Mouse (Mus musculus) kidney, postnatal 4 days (tissue): Measurements from ENCODE around the gene Nkapd1.
"Not testable (repeated sequence)": the region's sequence is repeated elsewhere in the genome, so short reads cannot be mapped to it uniquely, and the experiment has no call there.

ENCODE experiments used
- DNase-seq, 2 experiments: peaks; one replicate each; pipeline ENCODE4 v3.0.0; 2021; ENCODE audit warnings: mixed read lengths in 2 of 2

The Nkapd1 gene

DNA sequence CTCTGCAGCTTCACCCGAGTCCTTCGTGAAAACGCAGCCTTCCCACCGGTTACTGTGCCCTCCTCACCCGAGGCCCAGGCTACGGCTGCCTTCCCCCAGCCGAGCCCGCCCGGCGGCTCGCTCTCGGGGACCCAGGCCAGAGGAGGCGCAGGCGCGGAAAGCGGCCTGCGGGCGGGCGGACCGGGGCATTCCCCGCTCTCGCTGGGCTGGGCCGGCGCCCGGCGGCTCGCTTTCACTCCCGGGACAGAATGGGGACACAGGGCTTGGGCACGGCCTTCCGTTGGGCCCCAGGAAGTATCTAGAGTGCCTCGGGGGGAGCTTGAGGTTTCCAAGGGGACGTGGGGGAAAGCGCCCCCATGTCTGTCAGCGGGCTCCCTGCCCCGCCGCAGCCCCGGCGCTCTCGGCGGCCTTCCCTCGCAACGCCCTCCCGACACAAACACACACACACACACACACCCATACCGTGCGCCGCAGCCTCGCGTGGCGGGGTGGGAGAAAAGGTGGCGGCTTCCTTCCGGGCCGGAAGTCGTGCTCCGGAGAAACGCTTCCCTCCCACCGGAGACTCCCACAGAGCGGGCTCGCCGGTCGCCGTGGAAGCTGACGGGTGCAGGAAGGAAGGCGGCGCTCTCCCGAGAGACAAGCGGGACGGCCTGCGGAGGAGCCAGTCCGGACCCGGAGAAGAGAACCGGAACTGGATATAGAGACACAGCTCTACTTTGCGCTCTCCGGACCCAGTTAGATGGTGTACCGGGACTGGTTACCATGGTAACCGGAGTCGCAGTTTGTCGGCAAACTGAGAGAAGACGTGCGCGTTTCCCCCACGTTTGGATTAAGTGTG is at the start of gene Nkapd1, which contains the start of gene Pih1d2:
TSS of gene Nkapd1 (minus strand) at position 699 of the 838 bp plus-strand sequence.
TSS of gene Pih1d2 (plus strand) at position 556 of the 838 bp plus-strand sequence.
- DNase-seq, result peak; percentile 92 to 93

GRCm38 (mm10) chr9:50666442-50666841 is 49.2 kb upstream of the Nkapd1 start:
- DNase-seq, result no peak

DNA sequence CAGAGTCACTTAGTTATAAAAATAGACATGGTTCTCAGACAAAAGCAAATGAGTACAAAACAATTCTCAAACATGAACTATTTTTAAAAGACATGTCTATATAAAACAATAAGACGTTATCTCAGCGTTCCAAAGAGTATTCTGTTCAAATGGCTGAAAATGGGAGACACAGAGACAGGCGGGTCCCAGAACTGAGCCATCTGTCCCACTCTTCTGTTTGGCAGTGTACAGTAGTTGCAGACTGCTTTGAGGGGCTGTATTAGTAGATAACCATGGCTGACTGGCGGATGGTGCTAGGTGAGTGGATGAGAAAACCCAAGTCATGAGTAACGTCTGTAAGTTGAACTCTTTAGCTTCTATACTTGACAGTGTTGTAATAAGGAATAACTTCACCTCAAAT is 47.6 kb upstream of the Nkapd1 start:
- no peak for DNase-seq

- peak; percentile 31 to 53 for DNase-seq
These were observed 43.2 kb upstream of the Nkapd1 start for GRCm38 (mm10) chr9:50660431-50660830.

DNA sequence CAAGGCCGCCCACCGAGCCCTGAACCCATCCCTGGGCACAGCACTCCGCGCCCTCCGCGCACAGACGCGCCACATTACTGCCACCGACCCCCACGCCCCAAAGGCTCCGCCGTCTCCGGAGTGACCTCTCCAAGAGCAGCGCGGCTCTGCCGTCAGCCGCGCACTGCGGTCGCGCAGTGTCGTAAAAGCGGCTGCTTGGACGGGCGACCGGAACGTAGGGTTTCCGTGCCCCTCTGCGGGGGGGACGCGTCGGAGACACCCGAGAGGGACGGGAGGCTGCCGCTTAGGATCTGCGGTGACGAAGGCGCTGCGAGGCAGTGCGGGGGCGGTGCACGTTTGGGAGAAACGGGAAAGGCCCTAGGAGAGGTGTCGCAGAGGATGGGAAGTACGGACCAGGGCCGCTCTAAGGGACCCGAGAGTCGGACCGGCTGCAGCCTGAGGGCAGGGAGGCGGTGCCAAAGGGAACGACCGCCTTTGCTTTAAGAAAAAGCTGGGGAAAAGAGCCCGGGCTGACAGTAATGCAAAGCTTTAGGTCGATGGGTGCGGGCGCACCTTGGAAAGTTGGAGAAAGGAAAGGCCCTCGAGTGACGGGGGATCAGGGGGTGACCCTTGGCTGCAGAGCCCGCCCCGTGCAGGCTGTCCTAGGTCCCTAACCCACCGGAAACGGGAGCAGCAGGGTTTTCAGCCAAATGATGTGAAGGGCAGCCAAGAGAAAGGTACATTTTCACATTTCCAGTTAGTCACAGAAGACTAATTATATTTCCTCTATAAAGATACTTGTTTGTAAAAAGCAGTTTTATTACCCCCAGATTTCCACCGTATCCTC is 42.3 kb upstream of the Nkapd1 start, which contains the start of gene Dlat:
TSS of gene Dlat (minus strand) at position 389 of the 826 bp plus-strand sequence.
- DNase-seq, result peak; percentile 86 to 93

- DNase-seq, result no peak
These were observed 41.7 kb upstream of the Nkapd1 start for GRCm38 (mm10) chr9:50658941-50659388.

DNA sequence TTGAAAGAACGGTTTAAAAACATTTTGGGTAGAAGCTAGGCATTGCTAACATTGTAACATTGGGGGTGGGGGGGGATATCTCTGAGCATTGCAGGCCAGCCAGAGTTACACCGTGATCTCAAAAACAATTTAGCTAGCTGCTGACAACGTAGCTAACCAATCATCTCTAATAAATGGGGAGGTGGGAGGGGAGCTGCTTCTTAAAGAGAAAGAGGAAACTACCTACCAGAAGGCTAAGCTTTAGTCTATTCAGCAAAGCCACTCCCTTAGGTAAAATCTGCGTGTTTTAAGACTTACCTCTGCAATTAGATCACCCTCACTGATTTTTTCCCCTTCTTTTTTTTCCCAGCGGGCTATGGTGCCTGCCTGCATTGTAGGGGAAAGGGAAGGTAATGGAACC is 41.1 kb upstream of the Nkapd1 start:
- no peak for DNase-seq

GRCm38 (mm10) chr9:50650503-50650902 is 33.2 kb upstream of the Nkapd1 start:
- DNase-seq, result no peak

GRCm38 (mm10) chr9:50646826-50647370 is 29.6 kb upstream of the Nkapd1 start:
- DNase-seq, result no peak

DNA sequence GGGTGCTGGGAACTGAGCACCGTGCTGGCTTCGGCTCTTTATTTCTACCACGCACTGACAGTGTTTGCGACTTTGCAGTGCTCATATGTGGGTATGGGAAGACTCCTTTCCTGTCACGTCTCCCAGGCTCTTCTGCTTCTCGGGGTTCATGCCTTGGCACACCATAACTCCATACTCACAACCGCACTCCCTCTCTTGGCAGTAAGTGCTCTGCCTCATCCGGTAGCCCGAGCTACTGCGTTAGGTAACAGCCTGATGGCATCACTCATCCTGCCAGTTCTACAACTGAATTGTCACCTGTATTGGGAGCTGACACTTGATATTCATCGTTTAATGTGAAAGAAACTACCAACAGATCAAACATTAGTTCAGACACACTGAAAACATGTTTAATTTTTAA is 17.0 kb upstream of the Nkapd1 start:
- no peak for DNase-seq

DNA sequence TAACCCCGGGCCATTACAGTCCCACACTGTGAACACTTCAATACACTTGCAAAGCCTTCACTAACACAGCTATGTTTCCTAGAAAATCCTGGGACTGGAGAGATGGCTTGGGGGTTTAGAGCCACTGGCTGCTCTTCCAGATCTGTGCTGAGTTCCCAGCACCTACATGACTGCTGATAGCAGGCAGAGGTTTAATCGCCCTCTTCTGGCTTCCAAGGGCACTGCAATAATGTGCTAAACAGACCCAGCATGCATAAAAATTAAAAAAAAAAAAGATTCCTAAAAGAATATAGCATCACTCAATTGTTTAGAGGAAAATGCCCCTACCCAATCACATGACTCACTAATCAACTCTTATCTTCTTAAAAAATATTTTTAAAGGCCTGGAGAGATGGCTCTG is 15.8 kb upstream of the Nkapd1 start:
- DNase-seq, result peak; percentile 9 to 20

GRCm38 (mm10) chr9:50632016-50632688 is 14.9 kb upstream of the Nkapd1 start:
- no peak for DNase-seq

DNA sequence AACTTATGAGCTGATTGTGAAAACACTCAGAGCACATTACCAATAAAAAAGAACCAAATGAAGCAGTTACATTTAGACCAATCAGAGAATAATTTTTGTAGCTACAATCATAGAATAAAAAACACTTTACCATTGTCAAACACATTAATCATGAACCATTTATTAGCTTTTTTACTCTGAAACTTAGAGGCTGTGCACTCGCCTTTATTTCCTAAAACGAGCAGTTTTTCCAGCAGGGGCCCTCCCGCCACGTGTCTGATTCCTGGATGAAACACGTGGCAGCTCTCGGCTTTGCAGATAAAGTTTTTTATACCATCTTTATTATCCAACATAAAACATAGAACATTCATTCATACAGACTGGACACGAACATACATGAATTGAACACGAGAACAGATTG is 13.6 kb upstream of the Nkapd1 start:
- not testable (repeated sequence) for DNase-seq

GRCm38 (mm10) chr9:50617794-50618330 is 598 bp upstream of the Nkapd1 start:
- no peak for DNase-seq

- no peak for DNase-seq
These were observed 1.1 kb downstream of the Nkapd1 start for GRCm38 (mm10) chr9:50616161-50616560.

DNA sequence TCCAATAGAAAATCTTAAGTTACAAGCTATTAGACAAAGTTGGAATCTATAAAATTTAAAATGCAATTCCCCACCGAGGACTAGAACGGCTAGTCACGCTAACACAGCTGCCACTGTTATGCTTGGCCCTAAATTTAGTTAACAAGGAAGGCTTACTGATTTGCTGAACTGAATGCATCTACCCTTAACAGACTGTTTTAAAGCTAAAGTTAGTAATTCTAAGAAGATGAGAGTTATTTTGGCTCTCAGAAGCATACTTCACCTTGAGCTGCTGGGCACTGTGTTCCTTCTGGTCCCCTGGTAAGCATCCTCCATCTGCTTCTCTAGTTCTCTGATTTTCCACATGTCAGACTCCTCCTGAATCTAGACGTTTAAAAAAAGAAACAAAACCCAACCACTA is 5.1 kb downstream of the Nkapd1 start:
- DNase-seq, result no peak

GRCm38 (mm10) chr9:50604338-50604737 is 12.9 kb downstream of the Nkapd1 start:
- no peak for DNase-seq

- no peak for DNase-seq
These were observed 13.3 kb downstream of the Nkapd1 start for GRCm38 (mm10) chr9:50603998-50604324.

- DNase-seq, result peak; percentile 92 to 96
These were observed 13.9 kb downstream of the Nkapd1 start, which contains the start of the genes Sdhd and Timm8b for GRCm38 (mm10) chr9:50603189-50603997. Gene Sdhd, minus strand, starts transcription at chr9:50603812. Gene Timm8b, plus strand, starts transcription at chr9:50603910.

DNA sequence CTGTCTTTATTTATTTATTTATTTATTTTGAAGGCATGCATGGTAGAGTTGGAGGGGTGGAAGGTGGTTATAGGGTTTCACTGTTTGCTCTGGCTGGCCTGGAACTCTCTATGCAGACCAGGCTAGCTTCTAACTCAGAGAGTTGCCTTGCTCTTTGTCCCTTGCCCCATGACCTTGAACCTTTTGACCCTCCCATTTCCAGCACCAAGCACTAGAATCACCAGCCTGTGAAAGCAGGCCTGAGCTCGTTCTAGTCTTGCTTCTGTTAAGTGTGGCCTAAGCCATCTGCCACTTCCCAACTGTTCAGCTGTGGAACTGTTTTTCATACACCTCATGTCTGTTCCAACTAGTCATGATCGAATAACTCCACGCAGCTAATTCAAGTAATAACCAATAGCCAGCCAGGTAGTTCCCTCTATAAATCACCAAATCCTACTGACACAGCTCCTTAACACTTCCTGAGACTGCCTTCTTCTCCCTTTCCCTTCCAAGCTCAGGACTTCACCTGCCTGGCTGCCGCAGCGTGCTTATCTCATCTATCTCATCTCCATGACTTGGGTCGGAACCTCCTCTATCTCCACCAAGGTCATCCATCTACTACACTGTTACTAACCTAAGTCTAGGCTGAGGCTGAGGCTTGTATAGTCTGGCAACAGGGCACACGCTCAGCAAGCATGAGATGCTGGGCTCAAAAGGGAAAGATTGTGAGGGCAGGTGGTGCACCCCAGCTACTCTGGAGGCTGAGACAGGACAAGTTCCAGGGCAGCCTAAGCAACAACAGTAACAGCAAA is 15.0 kb downstream of the Nkapd1 start:
- DNase-seq, result no peak

DNA sequence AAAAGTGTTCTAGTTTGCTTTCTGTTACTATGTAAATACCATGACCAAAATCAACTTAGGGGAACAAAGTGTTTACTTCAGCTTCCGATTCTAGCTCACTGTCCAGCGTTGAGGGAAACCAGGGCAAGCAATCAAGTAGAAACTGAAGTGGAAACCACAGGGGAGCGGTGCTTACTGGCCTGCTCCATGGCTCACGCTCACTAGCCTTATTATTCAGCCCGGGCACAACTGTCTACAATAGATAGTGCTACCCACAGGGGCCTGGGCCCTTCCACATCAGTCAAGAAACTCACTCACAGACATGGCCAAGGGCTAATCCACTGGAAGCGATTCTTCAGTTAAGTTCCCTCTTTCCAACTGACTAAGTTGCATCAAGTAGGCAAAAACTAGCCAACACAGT is 15.7 kb downstream of the Nkapd1 start:
- DNase-seq, result no peak
